Mouse (Mus musculus): ENCODE measurements around the gene Bcas2.

DNA sequence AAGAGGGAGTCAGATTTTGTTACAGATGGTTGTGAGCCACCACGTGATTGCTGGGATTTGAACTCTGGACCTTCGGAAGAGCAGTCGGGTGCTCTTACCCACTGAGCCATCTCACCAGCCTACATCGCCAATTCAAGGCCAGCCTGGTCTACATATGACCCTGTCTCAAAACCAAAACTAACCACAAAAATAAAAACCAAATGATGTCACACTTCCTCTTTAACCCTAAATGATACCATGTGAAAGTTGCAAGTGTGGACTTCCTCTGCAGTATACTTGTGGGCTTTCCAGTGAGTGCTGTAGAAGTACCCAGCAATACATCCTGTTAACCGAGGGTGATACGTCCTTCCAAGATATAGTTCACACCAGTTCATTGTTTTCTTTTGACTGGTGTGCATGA is 34.9 kb downstream of the Bcas2 start:
- TF ChIP-seq GATA1 (IDR thresholded peaks at IDR 0.05; ENCODE audit: low read length) (no peak), TAL1 (IDR thresholded peaks at IDR 0.05; ENCODE audit: low read length) (no peak)

Measured in erythroblast, embryonic 14.5 days (primary cell).